Mouse (Mus musculus): ENCODE data around the gene Dnah11. TPM values are rescaled to one million over a fixed set of nuclear protein-coding genes. Genes with fewer than 3 reads are reported as not detected.
"Not testable (repeated sequence)": the region's sequence is repeated elsewhere in the genome, so short reads cannot be mapped to it uniquely, and the experiment has no call there.

Dnah11 gene
- polyA plus RNA-seq, 1 experiment from 2014 or later = 0.60 TPM

- no peaks in the 10 kb centered on the region for H3K27me3 ChIP-seq
- WGBS = 88% methylated on average over 8 of the region's 8 CpGs
- no peaks in the 10 kb centered on the region for H3K36me3 ChIP-seq
- ATAC-seq (ENCODE audit: insufficient number of reproducible peaks, low FRiP score, low TSS enrichment, low read depth) = no peak
- H3K27ac ChIP-seq (replicated peaks) = no peak overlapping the region
- no peaks in the 10 kb centered on the region for H3K4me1 ChIP-seq
- H3K4me3 ChIP-seq (replicated peaks) = no peak overlapping the region
- H3K4me2 ChIP-seq (replicated peaks) = no peak overlapping the region
- H3K9me3 ChIP-seq (replicated peaks) = no peaks in the 10 kb centered on the region
- no peak overlapping the region for H3K9ac ChIP-seq
Measured at GRCm38 (mm10) chr12:117903671-117904070, 295.2 kb downstream of the Dnah11 start.

DNA sequence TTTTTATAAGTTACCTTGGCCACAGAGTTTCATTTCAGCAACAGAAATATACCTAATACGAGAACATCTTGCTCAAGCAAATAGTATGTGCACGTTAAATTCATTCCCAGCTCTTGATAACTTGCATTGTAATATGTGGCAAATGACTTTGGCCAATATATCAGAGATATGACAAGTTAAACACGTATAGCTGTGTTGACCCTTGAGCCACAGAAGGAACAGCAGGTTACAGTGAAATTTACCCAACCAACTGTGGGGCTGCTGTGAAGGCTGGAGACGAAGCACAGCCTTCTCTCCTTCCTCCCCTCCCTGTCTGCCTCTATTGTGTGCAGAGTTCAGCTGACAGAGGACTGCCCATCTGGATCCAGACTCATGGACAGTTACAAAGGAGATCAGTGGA, 297.5 kb downstream of the Dnah11 start:
- H3K4me2 ChIP-seq (replicated peaks); H3K27ac ChIP-seq (replicated peaks); H3K36me3 ChIP-seq; H3K4me3 ChIP-seq (replicated peaks); H3K9ac ChIP-seq; H3K4me1 ChIP-seq; H3K9me3 ChIP-seq (replicated peaks); ATAC-seq (ENCODE audit: insufficient number of reproducible peaks, low FRiP score, low TSS enrichment, low read depth); H3K27me3 ChIP-seq: not testable (repeated sequence)
- WGBS = 69% methylated on average over 2 of the region's 4 CpGs

- H3K36me3 ChIP-seq; H3K27me3 ChIP-seq; H3K9ac ChIP-seq; H3K9me3 ChIP-seq (replicated peaks); ATAC-seq (ENCODE audit: insufficient number of reproducible peaks, low FRiP score, low TSS enrichment, low read depth); H3K4me2 ChIP-seq (replicated peaks); H3K4me3 ChIP-seq (replicated peaks); H3K4me1 ChIP-seq; H3K27ac ChIP-seq (replicated peaks): not testable (repeated sequence)
- WGBS = 100% methylated on average over 1 of the region's 4 CpGs
Measured at GRCm38 (mm10) chr12:117900798-117901197, 298.0 kb downstream of the Dnah11 start.

- no peaks in the 10 kb centered on the region for H3K27me3 ChIP-seq
- H3K27ac ChIP-seq (replicated peaks) = no peak overlapping the region
- H3K36me3 ChIP-seq = no peaks in the 10 kb centered on the region
- H3K4me3 ChIP-seq (replicated peaks) = no peak overlapping the region
- ATAC-seq (ENCODE audit: insufficient number of reproducible peaks, low FRiP score, low TSS enrichment, low read depth) = no peak
- H3K9me3 ChIP-seq (replicated peaks) = no peaks in the 10 kb centered on the region
- no peaks in the 10 kb centered on the region for H3K4me1 ChIP-seq
- no peak overlapping the region for H3K4me2 ChIP-seq (replicated peaks)
- H3K9ac ChIP-seq = no peak overlapping the region
- WGBS = 67% methylated on average over 3 of the region's 3 CpGs
Measured at GRCm38 (mm10) chr12:117887422-117887821, 311.4 kb downstream of the Dnah11 start.

DNA sequence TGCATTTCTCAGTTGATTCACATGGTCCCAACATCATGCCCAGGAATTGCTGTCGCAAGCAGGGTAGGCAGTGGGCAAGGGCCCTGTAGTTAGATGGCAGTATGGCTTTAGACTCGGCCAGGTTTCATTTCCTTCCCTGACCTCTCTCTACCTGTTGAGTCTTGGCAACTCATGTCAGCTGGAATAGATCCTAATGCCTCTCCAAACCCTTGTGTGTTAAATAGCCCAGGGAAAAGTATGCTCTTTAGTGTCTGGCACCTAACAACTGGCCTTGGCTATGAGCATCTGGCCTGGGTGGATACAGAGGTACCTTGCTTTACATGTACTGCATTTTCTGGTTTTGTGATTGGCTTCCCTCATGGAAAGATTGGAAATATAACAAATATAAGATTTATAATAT, 314.2 kb downstream of the Dnah11 start:
- H3K4me3 ChIP-seq (replicated peaks) = no peak overlapping the region
- H3K9ac ChIP-seq = no peak overlapping the region
- H3K27me3 ChIP-seq = no peaks in the 10 kb centered on the region
- no peak overlapping the region for H3K4me2 ChIP-seq (replicated peaks)
- no peak overlapping the region for H3K27ac ChIP-seq (replicated peaks)
- ATAC-seq (ENCODE audit: insufficient number of reproducible peaks, low FRiP score, low TSS enrichment, low read depth) = no peak
- no peaks in the 10 kb centered on the region for H3K4me1 ChIP-seq
- no peaks in the 10 kb centered on the region for H3K9me3 ChIP-seq (replicated peaks)
- WGBS = 98% methylated on average over 2 of the region's 2 CpGs
- H3K36me3 ChIP-seq = no peaks in the 10 kb centered on the region

DNA sequence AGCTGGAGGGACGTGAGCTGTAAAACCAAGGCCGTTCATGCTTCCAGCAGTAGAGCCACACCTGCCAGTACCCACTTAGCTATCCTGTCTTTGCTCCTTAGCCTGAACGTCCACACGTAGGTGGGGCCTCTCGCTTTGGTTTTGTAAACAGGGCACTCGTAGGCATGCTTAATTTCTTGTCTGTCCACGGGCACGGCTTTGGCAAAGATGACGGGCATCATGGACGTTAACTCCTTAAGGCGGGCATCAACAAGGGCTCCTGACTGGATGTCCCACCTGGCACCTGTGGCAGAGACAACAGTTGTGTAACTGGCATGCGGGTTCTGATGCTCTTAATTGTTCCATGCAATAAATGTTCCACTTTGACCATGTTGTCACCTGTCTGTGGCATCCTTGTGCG, 320.5 kb downstream of the Dnah11 start:
- H3K4me1 ChIP-seq = no peaks in the 10 kb centered on the region
- WGBS = 91% methylated on average over 13 of the region's 13 CpGs
- H3K36me3 ChIP-seq = peaks cover 25% of the 10 kb centered on the region
- H3K27me3 ChIP-seq = no peaks in the 10 kb centered on the region
- H3K9ac ChIP-seq = no peak overlapping the region
- no peak overlapping the region for H3K27ac ChIP-seq (replicated peaks)
- H3K9me3 ChIP-seq (replicated peaks) = no peaks in the 10 kb centered on the region
- ATAC-seq (ENCODE audit: insufficient number of reproducible peaks, low FRiP score, low TSS enrichment, low read depth) = no peak
- no peak overlapping the region for H3K4me2 ChIP-seq (replicated peaks)
- H3K4me3 ChIP-seq (replicated peaks) = no peak overlapping the region

- Histone ChIP-seq H3K27me3 (no peaks in the 10 kb centered on the region), H3K4me3 (replicated peaks) (no peak overlapping the region), H3K36me3 (peaks cover 41% of the 10 kb centered on the region), H3K4me2 (replicated peaks) (no peak overlapping the region), H3K27ac (replicated peaks) (no peak overlapping the region), H3K9ac (no peak overlapping the region), H3K9me3 (replicated peaks) (no peaks in the 10 kb centered on the region), H3K4me1 (no peaks in the 10 kb centered on the region)
- ATAC-seq (ENCODE audit: insufficient number of reproducible peaks, low FRiP score, low TSS enrichment, low read depth) = peak; percentile 51; the same call in 1 of the 2 replicates
- WGBS = 48% methylated on average over 5 of the region's 5 CpGs
Measured at GRCm38 (mm10) chr12:117872265-117872664, 326.6 kb downstream of the Dnah11 start.

GRCm38 (mm10) chr12:117867708-117868564, 330.9 kb downstream of the Dnah11 start:
- Histone ChIP-seq H3K4me2 (replicated peaks) (no peak overlapping the region), H3K4me1 (no peaks in the 10 kb centered on the region), H3K27ac (replicated peaks) (no peak overlapping the region), H3K27me3 (no peaks in the 10 kb centered on the region), H3K9ac (no peak overlapping the region), H3K4me3 (replicated peaks) (no peak overlapping the region), H3K36me3 (peaks cover 20% of the 10 kb centered on the region; the same call in 1 of the 2 replicates), H3K9me3 (replicated peaks) (no peaks in the 10 kb centered on the region)
- no peak for ATAC-seq (ENCODE audit: insufficient number of reproducible peaks, low FRiP score, low TSS enrichment, low read depth)
- WGBS = 76% methylated on average over 4 of the region's 4 CpGs

DNA sequence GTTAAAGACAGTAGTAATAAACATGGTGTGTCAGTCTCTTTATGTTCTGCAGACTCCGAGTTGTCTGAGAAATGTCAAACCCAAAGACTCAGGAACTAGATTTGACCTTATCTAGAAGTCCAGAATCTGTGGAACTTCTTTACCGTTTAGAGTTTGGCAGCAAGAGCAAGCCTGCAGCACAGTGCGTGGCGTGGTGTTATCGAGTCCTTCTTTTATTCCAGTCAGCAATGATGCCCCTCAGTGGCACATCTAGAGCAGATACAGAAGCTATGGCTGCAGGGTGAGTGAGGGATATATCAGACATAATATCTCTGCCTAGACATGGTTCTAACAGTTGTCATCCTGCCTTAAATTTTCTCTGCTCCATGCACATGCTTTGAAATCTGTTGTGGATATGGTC, 336.2 kb downstream of the Dnah11 start:
- ATAC-seq (ENCODE audit: insufficient number of reproducible peaks, low FRiP score, low TSS enrichment, low read depth) = no peak
- whole genome bisulfite sequencing = 76% methylated on average over 5 of the region's 5 CpGs
- Histone ChIP-seq H3K27me3 (no peaks in the 10 kb centered on the region), H3K36me3 (peaks cover 8% of the 10 kb centered on the region; the same call in 1 of the 2 replicates), H3K4me2 (replicated peaks) (no peak overlapping the region), H3K9ac (no peak overlapping the region), H3K9me3 (replicated peaks) (no peaks in the 10 kb centered on the region), H3K4me3 (replicated peaks) (no peak overlapping the region), H3K4me1 (no peaks in the 10 kb centered on the region), H3K27ac (replicated peaks) (no peak overlapping the region)

GRCm38 (mm10) chr12:117861249-117861648, 337.6 kb downstream of the Dnah11 start:
- no peaks in the 10 kb centered on the region for H3K27me3 ChIP-seq
- whole genome bisulfite sequencing = 63% methylated on average over 3 of the region's 3 CpGs
- ATAC-seq (ENCODE audit: insufficient number of reproducible peaks, low FRiP score, low TSS enrichment, low read depth) = no peak

GRCm38 (mm10) chr12:117860840-117861239, 338.0 kb downstream of the Dnah11 start:
- Histone ChIP-seq H3K9ac (no peak overlapping the region), H3K4me3 (replicated peaks) (no peak overlapping the region), H3K27me3 (no peaks in the 10 kb centered on the region), H3K4me2 (replicated peaks) (no peak overlapping the region), H3K9me3 (replicated peaks) (no peaks in the 10 kb centered on the region), H3K4me1 (no peaks in the 10 kb centered on the region), H3K36me3 (no peaks in the 10 kb centered on the region), H3K27ac (replicated peaks) (no peak overlapping the region)
- WGBS = 75% methylated on average over 7 of the region's 7 CpGs
- no peak for ATAC-seq (ENCODE audit: insufficient number of reproducible peaks, low FRiP score, low TSS enrichment, low read depth)

More at GRCm38 (mm10) chr12:117861249-117861648, 337.6 kb downstream of the Dnah11 start:
- no peak overlapping the region for H3K4me2 ChIP-seq (replicated peaks)
- H3K27ac ChIP-seq (replicated peaks) = no peak overlapping the region
- no peaks in the 10 kb centered on the region for H3K9me3 ChIP-seq (replicated peaks)
- no peak overlapping the region for H3K4me3 ChIP-seq (replicated peaks)
- no peaks in the 10 kb centered on the region for H3K36me3 ChIP-seq
- H3K4me1 ChIP-seq = no peaks in the 10 kb centered on the region
- no peak overlapping the region for H3K9ac ChIP-seq

- H3K4me1 ChIP-seq = no peaks in the 10 kb centered on the region
- no peak overlapping the region for H3K4me2 ChIP-seq (replicated peaks)
- ATAC-seq (ENCODE audit: insufficient number of reproducible peaks, low FRiP score, low TSS enrichment, low read depth) = no peak
- no peak overlapping the region for H3K9ac ChIP-seq
- no peak overlapping the region for H3K27ac ChIP-seq (replicated peaks)
- H3K4me3 ChIP-seq (replicated peaks) = no peak overlapping the region
- WGBS = 85% methylated on average over 6 of the region's 6 CpGs
- H3K36me3 ChIP-seq = no peaks in the 10 kb centered on the region
- no peaks in the 10 kb centered on the region for H3K9me3 ChIP-seq (replicated peaks)
- no peaks in the 10 kb centered on the region for H3K27me3 ChIP-seq
Measured at GRCm38 (mm10) chr12:117857884-117858283, 341.0 kb downstream of the Dnah11 start.

All from embryonic facial prominence, embryonic 15.5 days (tissue).